Mouse (Mus musculus): ENCODE measurements around the gene Ncapg.
"Not testable (repeated sequence)": the region's sequence is repeated elsewhere in the genome, so short reads cannot be mapped to it uniquely, and the experiment has no call there.

Gene Ncapg

DNA sequence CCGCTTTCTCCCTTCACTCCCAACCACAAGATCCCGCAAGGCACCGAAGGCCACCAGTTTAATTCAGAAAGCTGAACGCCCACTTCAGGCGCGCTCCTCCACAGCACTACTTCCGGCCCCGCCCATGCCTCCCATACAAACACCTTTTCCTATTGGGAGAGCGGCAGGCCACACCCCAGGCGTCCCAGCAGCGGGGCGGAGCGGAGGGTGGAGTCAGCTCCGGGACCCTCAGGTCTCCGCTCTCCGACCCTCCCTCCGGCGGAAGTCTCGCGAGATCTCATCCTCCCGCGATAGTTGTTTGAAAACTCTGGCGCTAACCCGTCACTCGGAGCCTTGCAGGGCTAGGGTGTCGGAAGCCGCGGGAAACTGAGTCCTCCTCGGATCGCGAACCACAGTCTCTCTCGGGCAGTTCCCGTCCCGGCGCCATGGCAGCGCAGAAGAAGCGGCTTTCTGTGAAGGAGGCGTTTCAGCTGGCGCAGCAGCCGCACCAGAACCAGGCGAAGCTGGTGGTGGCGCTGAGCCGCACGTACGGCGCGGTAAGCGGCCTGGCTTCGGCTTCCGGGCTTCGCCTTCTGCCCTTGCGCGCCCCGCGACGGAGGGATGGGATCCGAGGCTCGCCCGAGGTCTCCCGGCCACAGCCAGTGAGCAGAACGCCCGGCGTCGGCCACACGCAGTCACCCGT lies at the start of gene Ncapg:
Gene Ncapg, plus strand, starts transcription at position 322 of the 682 bp plus-strand sequence.
- peak; percentile 96 for DNase-seq (ENCODE audit: low spot score)

DNA sequence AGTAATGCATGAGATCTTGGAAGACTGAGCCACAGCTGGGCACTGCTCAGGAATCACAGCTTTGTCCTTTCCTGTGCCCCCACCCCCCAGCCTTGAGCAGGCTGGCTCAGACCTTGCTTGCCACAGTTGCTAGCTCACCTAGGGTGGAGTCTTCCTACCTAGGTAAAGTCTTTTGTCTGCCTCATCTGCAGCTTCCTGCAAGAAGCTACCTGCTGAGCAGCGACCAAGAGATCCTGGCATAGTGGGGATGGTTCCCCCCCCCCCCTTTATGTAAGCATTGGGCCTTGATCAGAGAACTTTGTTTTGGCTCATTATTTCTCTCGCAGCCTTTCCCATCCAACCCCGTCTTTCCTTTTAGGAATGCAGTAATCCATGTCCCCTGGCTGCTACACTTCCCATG lies 48.2 kb upstream of the Ncapg start:
- no peak for DNase-seq (ENCODE audit: low spot score)

DNA sequence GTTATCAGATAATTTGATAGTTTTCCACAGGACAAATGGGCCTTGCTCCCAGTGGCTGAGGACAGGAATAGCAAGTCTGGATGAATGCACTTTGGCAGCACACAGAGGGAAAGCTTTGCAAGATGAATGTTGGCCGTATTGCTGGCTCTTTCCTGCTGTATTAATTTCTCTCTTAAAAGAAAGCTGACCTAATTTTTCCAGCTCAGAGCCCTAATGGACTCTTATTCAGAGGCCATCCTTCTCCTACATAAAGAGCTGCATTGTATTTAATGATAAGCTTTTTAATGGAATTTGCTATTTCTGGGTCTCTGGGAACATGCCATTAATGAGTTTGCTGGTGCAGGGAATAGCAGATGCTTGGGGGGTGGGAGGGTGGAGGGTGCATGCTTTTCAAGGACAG lies 41.9 kb upstream of the Ncapg start:
- no peak for DNase-seq (ENCODE audit: low spot score)

DNA sequence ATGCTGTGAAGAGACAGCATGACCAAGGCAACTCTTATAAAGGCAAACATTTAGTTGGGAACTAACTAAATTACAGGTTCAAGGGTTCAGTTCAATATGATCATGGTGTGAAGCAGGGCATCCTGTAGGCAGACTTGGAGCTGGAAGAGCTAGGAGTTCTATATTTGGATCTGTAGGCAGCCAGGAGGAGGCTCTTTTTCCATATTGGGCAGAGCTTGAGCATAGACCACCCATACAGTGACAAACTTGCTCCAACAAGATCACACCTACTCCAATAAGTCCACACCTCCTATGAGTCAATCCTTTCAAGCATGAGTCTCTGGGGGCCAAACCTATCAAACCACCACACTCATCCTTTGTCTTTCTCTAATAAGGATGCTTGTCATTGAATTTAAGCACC lies 40.2 kb upstream of the Ncapg start:
- DNase-seq (ENCODE audit: low spot score), result no peak

DNA sequence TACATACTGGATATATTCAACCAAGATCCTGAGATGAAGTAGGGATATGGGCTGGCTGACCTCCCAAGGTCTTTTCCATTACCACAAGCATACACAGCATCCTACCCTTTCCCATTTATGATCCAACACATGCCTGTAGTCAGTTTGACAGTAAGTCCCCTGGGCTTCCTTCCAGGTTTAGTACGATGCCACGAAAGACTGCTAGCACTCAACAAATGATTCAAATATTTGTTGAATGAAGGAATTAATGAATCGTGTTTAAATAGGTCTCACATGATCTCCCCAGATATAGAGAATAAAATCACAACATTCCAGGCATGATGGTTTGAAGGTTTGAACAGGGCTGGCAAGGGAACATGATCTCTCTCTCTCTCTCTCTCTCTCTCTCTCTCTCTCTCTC lies 31.3 kb upstream of the Ncapg start:
- DNase-seq (ENCODE audit: low spot score), result no peak

DNA sequence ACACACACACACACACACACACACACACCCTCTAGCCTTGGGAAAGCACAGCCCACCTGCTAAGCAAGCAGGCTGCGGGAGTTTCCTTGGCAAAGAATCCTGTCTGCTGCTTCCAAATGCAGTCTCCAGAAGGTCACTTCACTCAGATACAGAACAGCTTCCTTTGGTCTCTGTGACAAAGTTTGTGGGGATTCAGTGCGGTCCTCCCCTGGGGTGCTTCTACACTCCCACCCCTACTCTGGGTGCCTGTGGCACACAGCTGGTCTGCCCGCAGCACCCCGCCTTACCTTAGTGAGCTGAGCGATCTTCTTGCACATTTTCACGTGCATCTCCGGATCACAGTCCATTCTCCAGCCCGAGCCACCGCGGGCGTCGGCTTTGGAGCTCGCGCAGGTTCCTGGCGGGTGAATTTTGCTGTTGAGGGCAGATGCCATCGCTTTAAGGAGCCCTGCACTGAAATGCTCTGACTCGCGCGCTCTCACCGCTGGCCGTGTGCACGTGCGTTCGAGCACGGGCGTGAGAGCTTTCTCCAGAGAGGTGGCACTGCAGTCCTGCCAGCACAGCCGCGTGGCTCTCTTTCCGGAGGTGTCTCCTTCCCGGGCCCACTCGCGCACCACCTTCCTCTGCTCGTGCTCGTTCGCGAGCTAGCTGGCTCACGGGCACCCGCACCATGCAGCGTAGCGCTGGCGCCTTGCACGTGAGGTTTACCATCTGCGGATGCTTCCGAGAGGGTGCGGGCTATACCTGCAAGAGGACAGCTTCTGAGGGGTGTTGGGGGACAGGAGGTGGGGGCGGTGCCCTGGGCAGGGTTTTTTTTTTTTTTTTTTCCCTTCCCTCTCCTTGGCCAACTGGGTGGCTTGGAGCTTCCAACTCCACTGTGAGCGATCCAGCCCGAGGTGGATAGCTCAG lies 30.7 kb upstream of the Ncapg start, which contains the start of gene Fam184b:
Gene Fam184b, minus strand, starts transcription at position 809 of the 909 bp plus-strand sequence.
- DNase-seq (ENCODE audit: low spot score), result peak; percentile 72

DNA sequence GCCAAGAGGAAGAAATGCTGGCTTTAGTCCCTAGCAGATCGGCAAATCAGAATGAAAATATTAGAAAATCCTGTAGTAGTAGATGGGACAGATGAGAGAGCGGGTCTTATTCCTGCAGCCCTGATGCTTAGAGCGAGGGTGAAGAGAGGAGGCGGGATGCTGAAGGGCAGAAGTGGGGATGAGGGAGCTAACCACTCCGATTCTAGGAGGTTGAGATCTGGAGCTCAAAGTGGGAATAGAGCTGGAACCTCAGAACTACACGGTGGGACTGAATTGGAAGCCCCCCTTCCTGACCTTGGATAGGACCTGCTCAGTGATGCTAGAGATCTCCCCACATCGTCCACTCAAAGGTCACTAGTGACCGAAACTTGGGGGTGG lies 30.0 kb upstream of the Ncapg start:
- no peak for DNase-seq (ENCODE audit: low spot score)

DNA sequence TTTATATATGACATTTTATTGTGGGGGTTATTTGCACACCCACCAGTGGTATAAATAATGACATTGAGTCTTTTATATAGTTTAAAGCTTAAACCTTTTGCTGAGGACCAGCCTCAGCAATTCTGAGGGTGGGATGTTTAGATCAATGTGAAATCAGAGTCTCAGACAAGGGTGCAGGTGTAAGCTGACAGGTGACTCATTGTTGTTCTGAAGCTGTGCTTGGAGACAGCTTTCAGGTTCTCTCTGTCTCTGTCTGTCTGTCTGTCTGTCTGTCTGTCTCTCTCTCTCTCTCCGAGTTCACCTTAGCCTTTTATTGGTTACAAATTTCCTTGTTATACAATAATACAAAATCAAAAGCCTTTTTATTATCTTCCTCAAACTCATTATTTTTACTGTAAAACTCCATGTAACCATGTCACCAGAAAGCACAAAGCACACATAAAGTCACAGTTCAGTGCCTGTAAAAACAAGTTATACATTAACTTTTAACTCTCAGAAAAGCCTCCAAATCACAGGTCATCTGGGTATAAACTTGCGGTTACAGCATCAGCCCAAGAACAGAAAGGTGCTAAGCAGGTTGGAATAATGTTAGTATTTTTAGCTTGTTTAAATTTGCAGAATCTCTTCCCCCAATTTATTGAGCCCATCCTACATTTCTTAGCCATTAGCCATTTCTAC lies 18.6 kb upstream of the Ncapg start:
- DNase-seq (ENCODE audit: low spot score), result no peak

DNA sequence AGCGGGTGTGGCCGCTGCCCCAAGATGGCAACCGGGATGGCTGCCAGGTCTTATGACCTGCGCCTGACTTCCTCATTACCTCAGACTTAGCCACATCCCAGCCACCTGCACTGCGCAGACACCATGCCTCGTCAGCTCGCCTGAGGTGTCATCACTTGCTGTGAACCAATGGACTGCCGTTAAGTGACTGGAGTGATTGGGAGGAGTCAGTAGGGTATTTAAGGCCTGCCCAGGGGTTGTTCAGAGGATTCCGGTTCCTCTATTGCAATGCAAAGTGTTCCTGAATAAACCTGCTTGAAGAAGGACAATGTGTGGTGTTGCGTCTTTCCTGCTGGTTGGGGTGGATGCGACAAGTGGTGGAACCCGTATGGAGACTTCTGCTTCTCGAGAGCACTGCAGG lies 11.3 kb upstream of the Ncapg start:
- DNase-seq (ENCODE audit: low spot score), result not testable (repeated sequence)

DNA sequence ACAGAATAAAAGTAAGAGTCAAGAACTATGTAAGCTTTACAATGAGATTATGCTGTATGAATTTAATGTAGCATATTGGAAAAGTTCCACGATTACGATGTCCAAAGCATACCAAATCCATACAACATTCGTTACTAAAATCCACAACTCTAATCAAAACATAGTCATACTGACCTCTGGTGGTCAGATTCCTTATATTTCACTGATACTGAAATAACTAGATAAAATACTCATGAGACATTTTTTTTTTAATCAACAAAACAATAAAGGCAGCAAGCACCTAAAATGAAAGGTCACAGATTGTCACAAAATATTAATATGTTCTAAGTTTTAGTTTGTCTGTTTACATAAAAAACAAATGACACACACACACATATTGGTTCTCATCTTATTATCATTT lies 1.4 kb upstream of the Ncapg start:
- peak; percentile 61 for DNase-seq (ENCODE audit: low spot score)

DNA sequence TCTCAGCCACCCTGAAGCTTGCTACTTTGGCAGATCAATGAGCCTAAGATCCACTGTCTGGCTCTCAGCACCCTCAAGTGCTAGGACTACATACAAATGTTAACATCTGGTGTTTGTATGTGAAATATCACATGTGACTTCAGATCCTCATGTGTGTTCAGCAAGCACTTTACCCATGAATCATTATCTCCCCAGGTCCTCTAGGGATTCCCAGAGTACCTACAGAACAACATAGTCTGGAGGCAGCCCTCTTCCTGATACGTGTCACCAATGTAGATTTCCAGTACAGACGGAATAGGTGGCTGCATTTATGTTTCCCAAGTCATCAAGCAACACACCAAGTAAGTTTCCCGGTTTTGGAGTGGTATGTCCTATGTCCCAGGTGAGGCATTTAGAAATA lies 888 bp upstream of the Ncapg start:
- no peak for DNase-seq (ENCODE audit: low spot score)

DNA sequence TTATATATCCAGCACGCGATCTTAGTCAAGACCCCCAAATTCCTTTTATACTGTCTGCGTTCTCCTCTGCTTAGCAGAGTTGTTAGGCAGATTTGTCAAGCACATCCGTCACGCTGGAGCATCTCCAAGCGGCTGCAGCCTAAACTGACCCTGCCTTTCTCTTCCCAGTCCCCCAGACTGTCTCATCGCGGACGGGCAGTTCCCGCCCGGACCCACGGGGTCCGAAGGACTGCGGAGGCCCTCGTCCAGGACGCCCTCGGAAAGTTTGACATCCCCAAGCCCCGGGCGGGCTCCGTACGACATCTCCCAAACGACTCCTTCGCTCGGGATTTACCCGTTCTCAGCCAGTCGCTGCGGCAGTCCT lies 503 bp upstream of the Ncapg start:
- DNase-seq (ENCODE audit: low spot score), result no peak

DNA sequence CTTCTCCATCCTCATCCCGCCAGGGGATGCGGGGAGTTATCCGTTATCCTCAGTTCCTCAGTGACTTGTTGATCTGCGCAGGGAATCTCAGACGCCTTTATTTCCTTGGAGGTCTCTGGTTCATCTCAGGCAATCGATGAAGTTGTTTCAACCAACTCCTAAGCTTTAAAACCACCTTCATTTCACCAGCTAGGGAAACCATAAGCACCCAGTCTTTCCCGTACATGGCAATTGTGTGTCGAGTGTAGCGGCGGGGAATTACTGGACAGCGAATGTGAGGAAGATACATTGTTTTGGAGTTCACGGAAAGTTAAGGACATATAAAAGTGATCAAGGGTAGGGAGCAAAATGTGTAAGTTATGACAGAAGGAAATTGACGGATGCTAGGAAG lies 556 bp downstream of the Ncapg start:
- DNase-seq (ENCODE audit: low spot score), result no peak

DNA sequence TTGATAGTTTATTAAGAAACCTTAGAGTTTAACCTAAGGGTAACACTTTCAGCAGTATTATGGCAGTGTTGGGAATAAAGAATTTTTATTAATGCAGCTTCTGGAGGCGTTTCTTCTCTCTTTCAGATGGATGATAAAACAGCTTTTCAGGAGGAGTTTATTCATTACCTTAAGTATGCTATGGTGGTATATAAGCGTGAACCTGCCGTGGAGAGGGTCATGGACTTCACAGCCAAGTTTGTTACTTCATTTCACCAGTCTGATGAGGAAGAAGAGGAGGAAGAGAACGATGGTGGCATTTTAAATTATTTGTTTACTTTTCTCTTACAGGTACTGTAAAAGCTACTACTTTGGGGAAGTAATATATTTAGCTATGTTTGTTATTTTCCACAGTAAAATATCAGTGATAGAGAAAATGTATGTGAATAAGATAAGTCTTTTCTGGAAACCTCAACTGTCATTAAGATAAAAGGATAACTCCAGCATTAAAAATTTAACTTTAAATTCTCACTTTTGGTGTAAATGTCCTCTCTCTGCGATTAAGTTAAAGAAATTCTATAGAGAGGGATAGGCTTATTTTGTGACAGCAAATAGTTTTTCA lies 1.3 kb downstream of the Ncapg start:
- no peak for DNase-seq (ENCODE audit: low spot score)

DNA sequence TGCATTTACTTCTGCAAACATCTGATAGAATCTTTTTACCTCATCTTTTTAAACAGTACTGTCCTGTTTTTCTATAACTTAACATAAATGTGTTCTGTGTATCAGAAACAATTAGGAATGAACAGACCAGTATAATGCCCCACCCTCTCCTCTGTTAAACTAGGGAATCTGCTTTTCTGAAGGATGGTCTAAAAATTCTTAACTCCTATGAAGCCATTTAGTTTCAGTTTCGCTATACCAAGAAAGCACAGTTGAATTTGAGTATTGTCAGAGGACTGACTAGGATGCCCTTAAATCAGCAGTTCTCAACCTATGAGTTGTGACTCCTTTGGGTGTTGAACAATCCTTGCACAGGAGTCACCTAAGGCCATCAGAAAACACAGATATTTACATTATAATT lies 5.3 kb downstream of the Ncapg start:
- DNase-seq (ENCODE audit: low spot score), result no peak

DNA sequence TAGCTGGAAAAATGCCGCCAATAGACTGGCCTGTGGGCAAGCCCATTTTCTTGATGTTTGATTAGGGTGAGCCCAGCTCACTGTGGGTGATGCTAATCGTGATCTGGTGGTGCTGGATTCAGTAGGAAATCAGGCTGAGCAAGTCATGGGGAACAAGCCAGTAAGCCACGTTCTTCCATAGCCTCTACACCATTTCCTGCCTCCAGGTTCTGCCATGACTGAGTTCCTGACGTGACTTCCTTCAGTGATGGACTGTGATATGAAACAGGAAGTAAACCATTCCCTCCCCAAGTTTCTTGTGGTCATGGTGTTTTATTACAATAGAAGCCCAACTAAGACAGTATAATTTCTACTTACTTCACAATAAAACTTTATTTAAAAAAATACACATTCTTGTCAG lies 7.9 kb downstream of the Ncapg start:
- DNase-seq (ENCODE audit: low spot score), result no peak

DNA sequence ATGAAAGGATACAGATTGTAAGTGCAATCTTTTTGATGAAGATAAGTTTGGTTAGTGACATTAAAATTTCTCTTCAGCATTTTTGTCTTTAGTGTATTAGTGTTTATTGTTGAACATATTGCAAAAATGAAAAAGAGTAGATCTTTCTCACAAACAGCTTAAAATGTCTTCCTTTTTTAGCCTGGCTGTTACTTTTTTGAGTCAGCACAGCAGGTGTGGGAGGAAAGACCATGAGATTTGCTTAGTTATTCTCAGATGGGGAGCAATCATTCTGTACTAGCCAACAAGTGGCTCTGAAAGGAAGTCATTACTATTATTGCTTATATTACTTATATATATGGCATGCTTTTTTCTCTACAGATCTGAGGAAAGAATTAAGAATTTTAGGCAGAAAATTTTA lies 10.2 kb downstream of the Ncapg start:
- DNase-seq (ENCODE audit: low spot score), result no peak

DNA sequence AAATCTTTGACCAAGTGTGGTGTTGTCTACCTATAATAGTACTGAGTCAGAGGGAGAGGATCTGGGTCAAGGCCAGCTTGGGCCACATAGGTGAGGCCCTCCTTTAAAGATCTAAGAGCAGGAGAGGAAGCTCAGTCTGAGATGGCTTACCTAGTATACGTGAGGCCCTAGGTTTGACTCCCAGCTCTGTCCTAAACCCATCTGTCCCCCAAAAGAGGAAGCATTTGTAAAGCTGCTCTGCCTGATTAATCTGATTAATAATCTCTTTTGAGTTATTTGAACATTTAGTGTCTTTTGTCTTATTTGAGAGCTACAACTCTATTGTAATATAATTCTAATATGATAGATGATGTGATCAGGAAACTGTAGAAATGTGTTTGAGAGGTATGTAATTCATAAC lies 13.7 kb downstream of the Ncapg start:
- no peak for DNase-seq (ENCODE audit: low spot score)

DNA sequence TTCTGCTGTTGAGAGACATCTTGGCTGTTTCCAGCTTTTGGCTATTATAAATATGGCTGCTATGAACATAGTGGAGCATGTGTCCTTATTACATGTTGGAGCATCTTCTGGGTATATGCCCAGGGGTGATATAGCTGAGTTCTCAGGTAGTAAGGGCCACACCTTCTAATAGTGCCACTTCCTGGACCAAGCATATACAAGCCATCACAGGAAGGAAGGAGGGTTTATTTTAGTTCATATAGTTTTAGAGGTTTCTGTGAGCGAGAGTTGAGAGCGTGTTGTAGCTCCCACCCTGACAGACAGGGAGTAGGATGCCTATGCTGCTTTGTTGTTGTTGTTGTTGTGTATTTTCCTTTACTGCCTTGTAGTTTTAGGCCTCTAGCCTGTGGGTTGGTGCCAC lies 15.5 kb downstream of the Ncapg start:
- no peak for DNase-seq (ENCODE audit: low spot score)

DNA sequence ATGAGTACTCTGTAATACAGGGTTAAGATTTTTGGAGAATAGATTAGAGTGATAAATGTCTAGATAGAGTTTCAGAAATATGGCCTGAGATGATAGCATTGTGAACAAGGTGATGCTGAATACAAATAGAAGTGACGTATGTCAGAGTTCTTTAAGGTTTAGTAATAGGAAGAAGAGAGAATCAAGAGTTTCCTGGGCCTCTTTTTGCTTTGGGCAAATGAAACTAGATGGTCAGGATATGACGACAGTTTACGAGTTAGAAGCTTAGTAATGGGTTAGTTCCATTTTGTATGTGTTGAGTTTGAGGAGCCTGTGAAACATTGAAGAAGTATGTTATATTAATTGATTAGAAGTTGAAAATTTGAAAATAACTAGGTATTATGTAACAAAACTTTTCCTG lies 16.5 kb downstream of the Ncapg start:
- no peak for DNase-seq (ENCODE audit: low spot score)

DNA sequence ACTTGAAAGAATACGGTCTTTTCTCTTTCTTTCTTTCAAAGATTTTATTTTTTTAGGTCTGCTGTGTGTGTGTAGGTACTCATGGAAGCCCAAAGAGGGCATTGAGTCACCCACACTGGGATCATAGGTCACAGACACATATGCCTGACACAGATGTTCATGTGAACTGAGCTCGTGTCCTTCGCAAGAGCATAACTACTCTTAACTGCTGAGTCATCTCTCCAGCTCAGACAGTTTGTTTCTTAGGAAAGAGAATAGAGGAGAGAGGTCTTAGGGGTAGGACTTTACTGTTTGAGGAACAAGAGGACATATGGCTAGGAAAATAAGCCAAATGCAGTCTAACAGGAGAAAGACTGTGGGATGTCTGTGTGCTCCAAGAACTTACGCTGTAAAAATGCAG lies 19.4 kb downstream of the Ncapg start:
- DNase-seq (ENCODE audit: low spot score), result no peak

DNA sequence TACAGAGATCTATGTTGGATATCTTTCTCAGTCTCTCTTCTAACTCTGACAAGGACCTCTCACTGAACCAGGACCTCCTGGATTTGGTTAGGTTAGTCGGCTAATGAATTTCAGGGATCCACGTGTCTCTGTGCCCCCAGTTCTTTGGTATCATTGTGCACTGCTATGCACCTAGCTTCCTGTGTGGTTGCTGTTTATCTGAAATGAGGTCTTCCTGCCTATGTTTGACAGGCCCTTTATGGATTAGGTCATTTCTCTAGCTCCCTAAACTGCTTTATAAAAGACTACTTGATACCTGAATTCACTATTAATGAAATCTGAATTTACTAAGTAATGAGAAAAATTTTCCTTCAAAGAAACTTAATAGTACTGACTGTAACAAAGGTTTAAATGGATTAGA lies 21.1 kb downstream of the Ncapg start:
- no peak for DNase-seq (ENCODE audit: low spot score)

DNA sequence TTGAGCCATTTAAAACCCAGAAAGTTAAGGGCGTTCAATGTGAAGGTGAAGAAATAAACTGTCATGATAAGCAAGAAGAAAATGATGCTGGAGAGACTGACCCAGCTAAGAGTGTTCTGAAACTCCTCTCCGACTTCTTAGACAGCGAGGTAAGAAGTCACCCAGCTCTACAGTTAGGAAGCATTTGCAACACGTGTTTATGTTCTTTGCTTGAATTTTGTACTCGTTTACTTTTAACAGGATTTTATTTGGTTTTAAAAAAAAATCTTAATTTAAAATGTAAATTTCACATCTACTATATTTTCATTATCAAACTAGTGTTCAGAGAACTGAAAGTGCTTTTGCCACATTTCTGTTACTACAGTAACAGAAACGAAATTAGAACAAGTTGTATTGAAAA lies 22.0 kb downstream of the Ncapg start:
- no peak for DNase-seq (ENCODE audit: low spot score)
